Mouse (Mus musculus) forebrain, postnatal 0 days (tissue): ENCODE data around the gene Hoxa3. TPM values are rescaled to one million over a fixed set of nuclear protein-coding genes. Genes with fewer than 3 reads are reported as not detected.

Source experiments
- ATAC-seq: fragments of 200-750 bp; cut with Nextera tagmentation; 2 replicates; pipeline ENCODE4 v1.8.0; 2017; ENCODE audit warnings: mild to moderate bottlenecking, moderate library complexity
- DNase-seq: peaks from one replicate; pipeline ENCODE4 v3.0.0-alpha.2; 2015
- H3K27ac ChIP-seq: fragments of 300-500 bp; sonication (generic); 2 replicates; pipeline ENCODE4 v1.5.1; 2014; ENCODE audit warnings: low read depth, mild to moderate bottlenecking, antibody characterized with exemption, low read length, moderate library complexity, mixed read lengths
- H3K27me3 ChIP-seq: fragments of 300-500 bp; sonication (generic); 2 replicates; pipeline ENCODE4 v1.6.1; 2014; ENCODE audit warnings: mild to moderate bottlenecking, low read length, mixed read lengths; ENCODE audit not compliant: insufficient read depth
- H3K36me3 ChIP-seq: fragments of 300-500 bp; sonication (generic); 2 replicates; pipeline ENCODE4 v1.6.1; 2014; ENCODE audit warnings: mild to moderate bottlenecking, moderate library complexity; ENCODE audit not compliant: insufficient read depth
- H3K4me1 ChIP-seq: fragments of 300-500 bp; sonication (generic); 2 replicates; pipeline ENCODE4 v1.6.1; 2014; ENCODE audit warnings: antibody characterized with exemption; ENCODE audit not compliant: insufficient read depth
- H3K4me2 ChIP-seq: fragments of 300-500 bp; sonication (generic); 2 replicates; pipeline ENCODE4 v1.6.1; 2014; ENCODE audit warnings: low read depth, mild to moderate bottlenecking, moderate library complexity
- H3K4me3 ChIP-seq: fragments of 300-500 bp; sonication (generic); 2 replicates; pipeline ENCODE4 v1.5.1; 2014; ENCODE audit warnings: low read depth, low read length, mixed read lengths
- H3K9ac ChIP-seq: fragments of 300-500 bp; sonication (generic); 2 replicates; pipeline ENCODE4 v1.6.1; 2014; ENCODE audit warnings: mild to moderate bottlenecking
- H3K9me3 ChIP-seq: fragments of 300-500 bp; sonication (generic); 2 replicates; pipeline ENCODE4 v1.6.1; 2016; ENCODE audit warnings: low read length
- CTCF ChIP-seq: sonication (generic); IDR thresholded peaks from 2 replicates; pipeline ENCODE4 v1.5.1; 2016; ENCODE audit warnings: antibody characterized with exemption, control low read depth, low read depth
- WGBS: fragments of 180-500 bp; shearing (Covaris S2); extraction: QIAGEN DNeasy Blood & Tissue Kit; methylation state at CpG from one replicate; pipeline ENCODE4 v1.1.7; 2014; 5-methylcytosine and 5-hydroxymethylcytosine counted together
- polyA plus RNA-seq: library from polyadenylated mRNA; unstranded; fragments of >200 nt; fragmentation: Nextera tagmentation; extraction: Ambion mirVana; gene quantifications from 2 replicates; pipeline ENCODE4 v1.2.1, GENCODE M21; 2015
- total RNA-seq: library from RNA; depleted of rRNA; stranded (reverse); fragments of >200 nt; gene quantifications from 2 replicates; pipeline ENCODE4 v1.2.3, GENCODE M21; 2014

The Hoxa3 gene
- total and polyA plus RNA-seq, 2 experiments from 2014 or later = not detected

GRCm38 (mm10) chr6:52152226-52153193 is 60.6 kb downstream of the Hoxa3 start:
- no peak for TF ChIP-seq CTCF
- no peak overlapping the region for H3K4me3 ChIP-seq
- peaks cover 87% of the 10 kb centered on the region for H3K27me3 ChIP-seq
- H3K27ac ChIP-seq = no peak overlapping the region
- no peaks in the 10 kb centered on the region for H3K4me1 ChIP-seq
- DNase-seq (no peak), ATAC-seq (no peak)
- no peaks in the 10 kb centered on the region for H3K9me3 ChIP-seq
- no peaks in the 10 kb centered on the region for H3K36me3 ChIP-seq
- no peak overlapping the region for H3K9ac ChIP-seq
- no peak overlapping the region for H3K4me2 ChIP-seq
- 3% methylated on average over 16 of the region's 16 CpGs for WGBS

DNA sequence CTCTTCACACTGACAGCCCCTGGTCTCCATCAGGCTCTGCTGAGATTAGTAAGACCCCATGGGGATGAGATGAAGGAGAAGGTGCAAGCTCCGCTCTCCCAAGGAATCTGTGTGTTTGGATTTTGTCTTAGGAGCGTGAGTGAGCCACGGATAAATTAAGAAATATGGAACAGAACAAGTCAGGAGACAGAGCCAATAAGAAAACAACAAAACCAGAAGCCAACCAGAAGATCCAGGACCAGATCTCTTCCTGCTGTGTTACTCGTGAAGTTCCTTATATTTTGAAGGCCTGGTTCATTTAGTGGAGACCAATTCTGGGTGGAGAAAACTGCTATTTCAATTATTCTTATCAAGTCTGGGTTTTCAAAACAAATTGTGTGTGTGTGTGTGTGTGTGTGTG is 61.6 kb downstream of the Hoxa3 start:
- 4% methylated on average over 4 of the region's 4 CpGs for WGBS
- no peak overlapping the region for H3K4me3 ChIP-seq
- no peak overlapping the region for H3K9ac ChIP-seq
- no peaks in the 10 kb centered on the region for H3K36me3 ChIP-seq
- H3K27me3 ChIP-seq = peaks cover 87% of the 10 kb centered on the region
- no peaks in the 10 kb centered on the region for H3K4me1 ChIP-seq
- no peak overlapping the region for H3K27ac ChIP-seq
- H3K4me2 ChIP-seq = no peak overlapping the region
- TF ChIP-seq CTCF = no peak
- no peaks in the 10 kb centered on the region for H3K9me3 ChIP-seq
- no peak for ATAC-seq
- peak; percentile 61 for DNase-seq

- Histone ChIP-seq H3K27ac (no peak overlapping the region), H3K36me3 (no peaks in the 10 kb centered on the region), H3K4me3 (no peak overlapping the region), H3K4me1 (no peaks in the 10 kb centered on the region), H3K4me2 (no peak overlapping the region), H3K9ac (no peak overlapping the region), H3K9me3 (no peaks in the 10 kb centered on the region), H3K27me3 (peaks cover 82% of the 10 kb centered on the region)
- DNase-seq (no peak), ATAC-seq (no peak)
- 6% methylated on average over 16 of the region's 16 CpGs for WGBS
- TF ChIP-seq CTCF = no peak
These were observed 62.7 kb downstream of the Hoxa3 start for GRCm38 (mm10) chr6:52150401-52150966.

DNA sequence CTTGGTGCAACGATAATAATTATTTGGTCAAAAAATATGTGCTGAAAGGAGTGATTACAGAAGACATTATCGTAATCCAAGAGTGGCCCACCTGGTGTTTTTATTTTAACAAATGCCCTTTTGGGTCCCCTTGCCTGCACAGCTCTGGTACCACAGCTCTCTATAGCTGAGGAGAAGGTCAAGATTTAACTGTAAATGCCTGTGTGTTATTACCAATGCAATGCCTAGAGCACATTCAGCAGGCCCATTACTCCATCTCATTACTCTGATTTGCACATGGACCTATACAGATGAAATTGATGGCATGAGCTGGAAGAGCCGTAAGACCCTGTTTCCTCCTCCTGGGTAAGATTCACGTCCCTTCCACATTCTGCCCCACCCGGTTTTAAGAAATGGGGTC is 74.0 kb downstream of the Hoxa3 start:
- Histone ChIP-seq H3K9me3 (no peaks in the 10 kb centered on the region), H3K4me3 (no peak overlapping the region), H3K27me3 (no peaks in the 10 kb centered on the region), H3K27ac (no peak overlapping the region), H3K9ac (no peak overlapping the region), H3K36me3 (no peaks in the 10 kb centered on the region), H3K4me2 (no peak overlapping the region), H3K4me1 (no peaks in the 10 kb centered on the region)
- TF ChIP-seq CTCF = no peak
- ATAC-seq = no peak
- 85% methylated on average over 5 of the region's 5 CpGs for WGBS
- DNase-seq = no peak

GRCm38 (mm10) chr6:52138576-52138975 is 74.6 kb downstream of the Hoxa3 start:
- no peak for TF ChIP-seq CTCF
- Histone ChIP-seq H3K4me2 (no peak overlapping the region), H3K9ac (no peak overlapping the region), H3K27me3 (no peaks in the 10 kb centered on the region), H3K9me3 (no peaks in the 10 kb centered on the region), H3K27ac (no peak overlapping the region), H3K36me3 (no peaks in the 10 kb centered on the region), H3K4me1 (no peaks in the 10 kb centered on the region), H3K4me3 (no peak overlapping the region)
- 81% methylated on average over 10 of the region's 10 CpGs for WGBS
- ATAC-seq (no peak), DNase-seq (no peak)

DNA sequence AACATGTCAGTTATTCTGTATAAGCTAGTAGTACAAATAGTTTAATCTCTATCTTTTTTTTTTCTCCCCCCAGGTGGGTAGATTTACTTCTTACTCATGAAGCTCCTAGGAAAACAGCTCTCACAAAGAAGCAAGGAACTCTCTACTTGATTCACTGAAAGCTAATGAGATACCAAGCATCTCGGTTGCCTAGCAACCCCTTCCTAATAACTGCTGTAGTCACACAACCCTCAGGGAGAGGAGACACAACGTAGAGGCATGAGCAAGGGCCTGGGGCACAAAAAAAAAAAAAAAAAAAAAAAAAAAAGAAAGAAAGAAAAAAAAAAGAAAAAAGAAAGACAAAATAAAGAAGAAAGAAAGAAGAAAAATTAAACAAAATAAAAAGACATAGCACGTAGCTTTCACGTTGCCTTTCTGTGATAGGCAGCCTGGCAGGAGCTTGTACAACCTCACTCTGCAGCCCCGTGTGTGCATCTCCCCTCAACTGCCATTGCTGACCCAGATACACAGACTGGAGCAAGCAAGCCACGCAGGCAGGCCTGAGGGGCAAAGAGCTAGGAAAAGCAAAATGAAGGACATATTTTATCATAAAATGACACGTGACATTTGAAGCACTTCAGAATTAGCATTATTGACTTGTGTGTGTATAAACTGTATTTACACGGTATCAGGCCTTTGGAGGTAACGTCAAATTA is 75.1 kb downstream of the Hoxa3 start:
- 42% methylated on average over 9 of the region's 9 CpGs for WGBS
- no peaks in the 10 kb centered on the region for H3K4me1 ChIP-seq
- H3K4me3 ChIP-seq = no peak overlapping the region
- H3K27ac ChIP-seq = no peak overlapping the region
- no peaks in the 10 kb centered on the region for H3K27me3 ChIP-seq
- DNase-seq (peak; percentile 60), ATAC-seq (peak; percentile 72; the same call in 1 of the 2 replicates)
- H3K9me3 ChIP-seq = no peaks in the 10 kb centered on the region
- H3K36me3 ChIP-seq = no peaks in the 10 kb centered on the region
- H3K9ac ChIP-seq = no peak overlapping the region
- H3K4me2 ChIP-seq = no peak overlapping the region
- no peak for TF ChIP-seq CTCF

- no peak overlapping the region for H3K4me2 ChIP-seq
- 80% methylated on average over 4 of the region's 4 CpGs for WGBS
- TF ChIP-seq CTCF = no peak
- no peaks in the 10 kb centered on the region for H3K9me3 ChIP-seq
- no peak overlapping the region for H3K9ac ChIP-seq
- no peaks in the 10 kb centered on the region for H3K36me3 ChIP-seq
- DNase-seq (no peak), ATAC-seq (no peak)
- H3K4me3 ChIP-seq = no peak overlapping the region
- no peak overlapping the region for H3K27ac ChIP-seq
- H3K4me1 ChIP-seq = no peaks in the 10 kb centered on the region
- H3K27me3 ChIP-seq = no peaks in the 10 kb centered on the region
These were observed 89.5 kb downstream of the Hoxa3 start for GRCm38 (mm10) chr6:52123673-52124072.
